Mouse (Mus musculus) CH12.LX (cell line): ENCODE measurements around the gene Gtdc1.

Experiments
- CTCF ChIP-seq, 2 experiments: IDR thresholded peaks in 1 of 2; conservative IDR thresholded peaks in 1 of 2; 2 replicates each; pipeline ENCODE4 v1.5.1; 2011 to 2012; ENCODE audit warnings: low read depth in 2 of 2, low read length in 2 of 2, improper control_type of control experiment in 1 of 2, inconsistent platforms in 1 of 2, mild to moderate bottlenecking in 1 of 2, moderate library complexity in 1 of 2
- MAZ ChIP-seq: IDR thresholded peaks from 2 replicates; pipeline ENCODE4 v1.6.1; 2012; ENCODE audit warnings: low read depth, mild to moderate bottlenecking, inconsistent platforms, low read length, improper control_type of control experiment, moderate library complexity
- POLR2A ChIP-seq: IDR thresholded peaks from 2 replicates; pipeline ENCODE4 v1.6.1; 2011; ENCODE audit warnings: low read depth, mild to moderate bottlenecking, improper control_type of control experiment, low read length
- USF1 ChIP-seq: IDR thresholded peaks from 2 replicates; pipeline ENCODE4 v1.6.1; 2014; ENCODE audit warnings: low read depth, mild to moderate bottlenecking, inconsistent platforms, low read length, improper control_type of control experiment

DNA sequence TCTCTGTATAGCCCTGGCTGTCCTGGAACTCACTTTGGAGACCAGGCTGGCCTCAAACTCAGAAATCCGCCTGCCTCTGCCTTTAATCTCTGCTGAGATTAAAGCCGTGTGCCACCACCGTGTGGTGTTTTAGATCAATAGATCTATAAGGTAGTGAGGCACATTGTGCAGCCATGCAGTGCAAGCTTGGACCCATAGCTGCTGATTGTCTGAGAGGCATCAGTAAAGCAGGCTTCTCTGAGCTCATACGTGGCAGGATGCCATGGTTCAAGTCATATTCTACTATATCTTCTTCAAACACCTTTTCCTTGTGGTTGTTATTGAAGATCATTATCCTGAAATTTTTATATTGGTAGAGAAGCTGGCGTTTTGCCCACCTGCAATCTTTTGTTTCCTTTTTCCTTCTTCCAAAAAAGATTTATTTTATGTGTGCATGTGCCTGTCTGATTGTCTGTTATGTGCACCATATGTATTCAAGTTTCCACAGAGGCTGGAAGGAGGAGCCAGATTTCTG is 388.3 kb downstream of the Gtdc1 start:
- no peak for TF ChIP-seq MAZ
- TF ChIP-seq CTCF (conservative IDR thresholded peaks at IDR 0.05 in 1 of 2, IDR thresholded peaks at IDR 0.05 in 1 of 2; ENCODE audit: low read depth in 2 of 2, low read length in 2 of 2), result no peak
- TF ChIP-seq POLR2A, result no peak
- no peak for TF ChIP-seq USF1
